Mouse (Mus musculus) spleen, adult 2 months (tissue): ENCODE measurements around the gene Hacd2.

Experiments used
- CTCF ChIP-seq: fragments of 200-500 bp; IDR thresholded peaks from 2 replicates; pipeline ENCODE4 v1.5.1; 2011; ENCODE audit warnings: mild to moderate bottlenecking, inconsistent platforms; ENCODE audit not compliant: insufficient read depth, insufficient read length, insufficient replicate concordance; ENCODE audit errors: extremely low read depth
- POLR2A ChIP-seq: fragments of 200-500 bp; IDR thresholded peaks from 2 replicates; pipeline ENCODE4 v1.6.1; 2011; ENCODE audit warnings: low read depth, low read length, inconsistent platforms

DNA sequence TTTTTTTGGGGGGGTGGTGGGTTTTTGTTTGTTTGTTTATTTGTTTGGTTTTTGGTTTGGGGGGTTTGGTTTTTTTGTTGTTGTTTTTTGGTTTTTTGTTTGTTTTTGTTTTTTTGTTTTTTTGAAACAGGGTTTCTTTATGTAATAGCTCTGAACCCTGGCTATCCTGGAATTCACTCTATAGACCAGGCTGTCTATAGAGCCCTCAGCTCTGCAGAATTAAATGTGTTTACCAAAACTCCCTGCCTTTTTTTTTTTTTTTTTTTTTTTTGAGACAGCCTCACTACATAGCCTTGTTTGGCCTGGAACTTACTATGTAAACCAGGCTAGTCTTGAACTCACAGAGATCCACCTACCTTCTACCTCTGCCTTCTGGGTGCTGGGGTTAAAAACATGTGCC is 71.3 kb downstream of the Hacd2 start:
- TF ChIP-seq POLR2A (no peak), CTCF (no peak)
